Mouse (Mus musculus) MN1 (cell line): ENCODE measurements around the gene Raet1e.
"Not testable (repeated sequence)": the region's sequence is repeated elsewhere in the genome, so short reads cannot be mapped to it uniquely, and the experiment has no call there.

Experiments used
- DNase-seq: peaks from one replicate; pipeline ENCODE4 v3.0.0-alpha.2; 2016; ENCODE audit warnings: low spot score

Gene Raet1e

DNA sequence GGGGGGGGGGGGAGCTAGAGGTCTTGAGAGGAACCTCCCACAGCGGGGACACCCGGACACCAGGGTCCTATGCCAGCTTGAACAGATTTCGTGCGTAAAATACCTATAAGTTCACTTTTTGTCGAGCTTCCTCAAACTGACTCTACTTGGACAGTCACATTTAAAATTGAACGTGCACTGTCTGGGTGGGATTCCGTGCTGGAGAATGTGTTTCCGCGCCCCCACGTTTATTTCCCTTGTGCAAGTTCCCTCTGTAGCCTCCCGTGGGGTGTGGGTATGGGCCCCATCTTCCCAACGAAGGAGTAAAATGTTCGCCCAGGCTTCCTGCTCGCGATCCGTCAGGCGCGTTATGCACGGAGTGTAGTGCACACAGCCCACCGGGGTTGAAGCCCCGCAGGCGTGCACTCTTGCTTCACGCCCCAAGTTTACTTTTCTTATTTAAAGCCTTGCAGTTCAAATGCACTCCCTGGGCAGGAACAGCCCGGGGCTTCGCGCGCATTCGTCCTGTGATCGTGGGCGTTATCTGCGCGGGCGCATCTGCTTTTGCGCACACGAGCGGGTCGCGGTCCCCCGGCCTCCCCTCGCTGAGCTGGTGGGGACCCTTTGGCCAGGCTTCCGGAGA is 115.4 kb downstream of the Raet1e start:
- no peak for DNase-seq

DNA sequence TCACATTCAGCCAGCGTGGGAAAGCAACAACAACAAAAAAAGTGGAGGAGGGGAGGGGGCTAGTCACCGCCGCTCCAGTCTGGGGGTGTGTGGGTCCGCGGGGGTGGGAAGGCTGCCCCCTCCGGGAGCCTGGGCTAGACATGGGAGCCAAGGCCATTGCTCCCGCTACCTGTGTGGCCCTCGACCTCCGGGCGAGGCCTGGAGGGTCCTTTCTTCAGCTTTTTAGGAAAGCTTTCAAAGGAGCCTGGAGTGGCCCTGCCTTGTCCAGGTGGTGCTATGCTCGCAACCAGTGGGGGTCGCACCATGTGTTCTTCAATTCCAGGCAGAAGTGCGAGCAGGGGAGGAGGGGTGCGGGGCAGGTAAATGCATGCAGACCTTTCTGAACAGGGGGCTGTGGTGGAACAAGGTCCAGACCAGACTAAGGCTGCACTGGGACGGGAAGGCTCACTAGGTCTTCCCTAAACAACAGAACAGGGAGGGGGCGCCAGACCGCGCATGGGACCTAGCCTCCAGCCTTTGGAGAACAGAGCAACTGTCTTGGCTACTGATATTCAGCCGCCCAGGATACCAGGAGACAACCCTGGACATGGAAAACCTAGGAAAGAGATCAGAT is 116.2 kb downstream of the Raet1e start:
- DNase-seq: no peak

DNA sequence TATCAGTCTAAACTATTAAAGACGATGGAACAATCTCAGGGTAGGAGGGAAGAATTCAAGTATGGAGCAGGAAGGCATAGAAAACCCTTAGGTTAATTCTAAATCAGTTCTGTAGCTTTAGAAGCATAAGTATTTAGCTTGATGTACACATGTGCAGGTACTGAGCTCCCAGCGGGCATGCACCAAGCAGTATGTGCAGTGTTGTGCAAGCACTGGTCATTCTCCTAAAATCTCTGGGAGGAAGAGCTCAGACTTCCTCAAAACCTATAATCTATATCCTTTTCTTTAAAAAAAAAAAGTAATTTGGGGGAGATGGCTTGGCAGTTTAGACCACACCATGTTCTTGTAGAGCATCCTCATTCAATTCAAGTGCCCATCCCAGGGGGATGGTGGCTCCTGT is 120.1 kb downstream of the Raet1e start:
- not testable (repeated sequence) for DNase-seq

DNA sequence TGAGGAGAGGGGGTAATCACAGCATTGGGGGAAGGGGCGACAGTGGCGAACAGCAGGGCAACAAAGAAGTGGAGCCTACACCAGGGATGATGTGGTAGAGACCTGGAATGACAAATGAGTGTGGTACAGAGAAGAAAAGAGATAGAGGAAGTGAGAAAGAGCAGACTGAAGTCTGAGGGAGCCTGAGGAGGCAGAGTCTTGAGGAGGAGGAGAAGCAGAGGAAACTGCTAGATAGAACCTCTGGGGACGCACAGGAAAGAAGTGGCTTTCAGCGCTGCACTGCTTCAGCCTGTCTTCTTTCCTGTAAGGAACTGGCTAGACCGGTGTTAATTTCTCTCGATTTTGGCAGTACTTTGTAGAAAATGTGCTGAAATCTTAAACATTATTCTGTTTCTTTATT is 124.4 kb downstream of the Raet1e start:
- no peak for DNase-seq

DNA sequence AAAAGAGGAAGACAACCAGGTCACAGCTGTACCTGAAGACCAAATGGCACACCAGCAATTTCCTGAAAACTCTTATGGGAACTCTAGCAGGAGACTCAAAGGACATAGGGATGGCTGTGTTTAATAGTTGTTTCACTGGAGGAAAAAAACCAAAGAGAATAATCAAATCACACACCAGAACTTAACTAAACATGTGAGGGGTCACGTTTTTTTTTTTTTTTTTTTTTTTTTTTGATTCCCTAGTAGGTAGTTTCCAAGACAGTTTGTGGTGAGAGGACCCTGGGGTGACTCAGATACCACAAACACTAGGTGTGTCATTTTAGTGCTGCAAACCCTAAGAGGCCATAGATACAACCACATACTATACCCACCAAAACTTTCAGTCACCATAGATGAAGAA is 137.3 kb downstream of the Raet1e start:
- no peak for DNase-seq

DNA sequence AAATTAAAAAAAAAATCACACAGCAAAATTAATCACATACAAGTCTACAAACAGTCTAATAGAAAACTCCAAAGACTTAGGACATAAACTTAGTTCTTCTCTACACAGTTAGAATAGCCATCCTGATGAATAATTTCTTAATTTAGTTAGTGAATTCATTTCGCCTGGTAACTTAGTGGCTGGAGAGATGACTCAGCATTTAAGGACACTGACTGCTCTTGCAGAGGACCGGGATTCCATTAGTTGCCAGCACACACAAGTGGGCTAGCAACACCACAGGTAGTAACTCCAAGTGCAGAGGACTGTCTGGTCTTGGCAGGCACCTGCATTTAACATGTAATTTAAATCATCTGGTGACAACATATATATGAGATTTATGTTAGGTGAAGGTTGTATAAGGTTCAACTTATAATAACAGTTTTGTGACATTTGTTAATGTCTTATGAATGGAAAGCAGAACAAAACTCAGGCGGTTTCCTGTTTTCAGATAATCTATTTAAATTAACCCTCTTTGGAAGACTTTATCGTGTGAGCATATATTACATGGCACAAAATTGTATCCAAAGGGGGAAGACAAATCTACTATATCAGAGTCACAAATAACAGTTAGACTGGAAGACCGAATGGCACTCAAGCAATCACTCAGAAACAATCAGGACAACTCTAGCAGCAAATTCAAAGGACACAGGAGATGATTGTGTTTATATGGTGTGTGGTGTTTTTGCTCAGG is 138.8 kb downstream of the Raet1e start:
- DNase-seq: no peak

DNA sequence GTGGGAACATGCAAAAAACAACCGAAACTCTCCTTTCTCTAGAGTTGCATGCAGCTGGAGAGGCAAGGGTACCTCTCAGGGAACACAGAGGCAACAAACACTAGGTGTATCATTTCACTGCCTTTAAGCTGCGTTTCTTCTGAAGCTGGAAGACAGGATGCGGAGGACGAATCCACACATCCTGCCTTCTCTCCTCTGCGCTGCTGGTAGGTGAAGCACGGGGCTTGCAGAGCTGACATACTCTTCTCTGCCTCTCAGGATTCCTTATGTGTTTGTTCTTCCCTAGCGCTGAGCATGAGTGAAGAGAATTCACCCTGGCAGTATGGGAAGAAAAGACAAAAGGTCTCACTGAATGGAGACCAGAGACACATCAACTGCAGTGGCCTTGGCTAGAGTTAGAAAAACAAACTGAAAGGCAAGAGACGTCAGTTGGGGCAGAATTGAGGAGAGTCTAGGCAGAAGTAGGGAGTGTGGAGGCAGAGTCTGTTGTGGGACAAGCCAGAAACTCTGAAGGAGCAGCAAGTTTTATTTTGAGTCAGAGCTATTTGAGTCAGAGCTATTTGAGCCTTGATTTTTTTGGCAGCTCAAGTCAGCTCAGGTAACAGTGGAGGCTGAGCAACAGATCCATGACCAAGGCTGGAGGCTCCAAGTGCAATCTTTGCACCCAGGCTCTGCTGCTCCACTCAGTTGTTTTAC is 139.5 kb downstream of the Raet1e start:
- no peak for DNase-seq

DNA sequence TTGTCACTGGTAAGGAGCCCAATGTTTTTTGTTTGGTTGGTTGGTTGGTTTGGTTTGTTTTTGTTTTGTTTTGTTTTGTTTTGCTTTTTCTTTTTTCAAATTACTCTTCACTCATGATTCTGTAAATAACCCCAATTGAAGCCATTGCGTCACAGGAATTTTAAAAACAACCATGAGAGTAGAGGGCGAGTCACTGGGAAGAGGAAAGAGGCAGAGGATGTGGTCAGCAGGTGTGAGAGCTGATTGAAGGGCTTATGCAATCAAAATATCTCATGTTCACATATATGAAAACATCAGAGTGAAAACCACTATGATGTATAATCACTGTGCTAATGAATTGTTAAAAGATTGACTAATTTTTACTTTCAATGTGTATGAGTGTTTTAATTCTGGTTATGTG is 141.0 kb downstream of the Raet1e start:
- DNase-seq: no peak

DNA sequence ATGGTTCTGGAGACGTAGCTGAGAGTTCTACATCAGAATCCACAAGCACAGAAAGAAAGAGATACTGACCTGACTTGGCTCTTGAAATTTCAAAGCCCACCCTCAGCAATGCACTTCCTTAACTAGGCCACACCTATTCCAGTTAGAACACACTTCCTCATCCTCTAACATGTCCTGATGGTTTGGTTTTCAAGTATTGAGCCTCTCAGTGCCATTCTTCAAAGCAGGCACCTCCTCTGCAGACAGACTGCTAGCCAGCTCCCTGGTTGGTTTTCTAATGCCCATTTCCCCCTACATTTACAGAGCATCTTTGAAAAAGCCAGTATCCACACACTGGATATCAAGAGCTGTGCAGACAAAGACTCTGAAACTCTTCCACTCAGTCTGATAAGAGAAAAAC is 143.3 kb downstream of the Raet1e start:
- DNase-seq: no peak

DNA sequence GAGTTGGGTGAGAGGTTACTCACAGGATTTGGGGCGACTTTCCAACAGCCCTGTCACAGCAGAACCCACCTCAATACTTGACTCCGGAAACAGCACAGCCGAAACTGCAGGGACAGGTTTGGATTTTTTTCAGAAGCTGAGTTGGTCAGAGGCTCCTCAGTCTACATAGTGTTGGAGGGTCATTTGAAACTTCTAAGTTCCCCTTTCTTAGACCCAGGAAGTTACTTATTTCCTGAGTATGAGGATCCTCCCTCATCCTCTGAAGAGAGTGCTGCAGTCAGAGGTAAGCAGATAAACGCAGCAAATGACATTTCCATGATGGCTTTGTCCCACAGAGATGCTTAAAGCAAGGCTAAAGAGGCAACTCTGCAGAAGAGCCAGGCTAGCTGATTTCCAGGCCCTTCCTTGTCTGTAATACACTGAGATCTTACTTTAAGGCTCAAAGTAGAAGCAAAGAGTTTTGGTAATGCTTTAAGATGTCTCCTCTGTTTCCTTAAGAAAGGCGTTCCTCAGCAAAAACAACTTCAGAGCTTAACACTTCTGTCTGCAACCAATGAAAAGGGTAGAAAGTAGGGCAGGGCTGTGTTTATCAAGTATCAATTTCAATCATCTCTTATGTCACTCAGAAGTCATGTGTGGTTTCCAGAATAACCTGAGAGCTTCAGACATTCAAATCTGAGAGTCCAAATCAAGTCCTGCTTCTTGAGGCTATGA is 144.1 kb downstream of the Raet1e start:
- DNase-seq: no peak

DNA sequence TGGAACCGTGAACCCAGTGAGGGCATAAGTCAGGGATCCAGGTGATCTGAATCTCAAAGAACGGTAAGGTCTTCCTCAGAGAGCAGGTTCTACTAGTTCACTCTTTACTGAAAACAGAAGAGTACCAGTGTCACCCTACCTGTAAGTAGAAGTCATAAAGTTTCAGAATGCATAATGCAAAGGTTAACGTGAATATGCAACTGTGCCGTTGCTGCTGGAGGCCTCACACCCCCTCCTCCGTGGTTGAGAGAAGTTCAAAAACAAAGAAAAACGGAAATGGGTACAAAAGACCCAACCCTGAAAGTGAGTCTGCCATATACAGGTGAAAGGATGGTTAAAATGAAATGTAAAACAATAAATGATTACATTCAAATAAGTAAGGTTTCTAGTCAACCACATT is 145.4 kb downstream of the Raet1e start:
- DNase-seq: no peak

DNA sequence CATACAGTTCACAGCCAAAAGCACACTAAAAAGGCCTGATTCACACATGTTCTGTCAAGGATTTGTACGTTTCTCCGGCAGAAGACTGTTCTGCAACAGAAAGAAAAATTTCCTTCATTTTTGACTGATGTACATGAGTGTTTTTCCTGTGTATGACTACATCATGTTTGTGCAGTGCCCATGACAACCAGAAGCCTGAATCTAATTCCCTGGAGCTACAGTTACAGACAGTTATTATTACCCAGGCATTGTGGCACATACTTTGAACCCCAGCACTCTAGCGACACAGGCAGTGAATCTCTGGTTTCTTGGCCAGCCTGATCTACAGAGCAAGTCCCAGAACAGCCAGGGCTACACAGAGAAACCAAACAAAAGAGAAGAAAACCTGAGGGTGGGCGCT is 147.4 kb downstream of the Raet1e start:
- no peak for DNase-seq

DNA sequence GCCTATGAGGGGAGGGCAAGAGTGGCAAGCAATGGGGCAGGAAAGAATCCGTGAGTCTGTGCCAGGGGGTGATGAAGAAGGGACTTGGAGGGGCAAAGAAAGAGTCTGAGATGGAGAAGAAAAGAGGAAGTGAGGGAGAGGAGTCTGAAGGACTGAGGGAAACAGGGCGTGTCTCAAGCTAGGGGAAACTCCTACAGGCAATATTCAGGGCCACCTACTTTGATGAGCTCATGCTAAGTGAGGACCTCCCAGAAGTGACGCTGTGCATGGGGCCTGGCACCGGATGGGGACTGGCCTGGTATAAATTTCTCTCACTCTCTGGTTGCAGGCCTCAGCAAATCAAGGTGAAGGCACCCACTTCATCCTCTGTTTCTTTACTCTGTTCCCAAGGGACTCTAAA is 148.1 kb downstream of the Raet1e start:
- no peak for DNase-seq

DNA sequence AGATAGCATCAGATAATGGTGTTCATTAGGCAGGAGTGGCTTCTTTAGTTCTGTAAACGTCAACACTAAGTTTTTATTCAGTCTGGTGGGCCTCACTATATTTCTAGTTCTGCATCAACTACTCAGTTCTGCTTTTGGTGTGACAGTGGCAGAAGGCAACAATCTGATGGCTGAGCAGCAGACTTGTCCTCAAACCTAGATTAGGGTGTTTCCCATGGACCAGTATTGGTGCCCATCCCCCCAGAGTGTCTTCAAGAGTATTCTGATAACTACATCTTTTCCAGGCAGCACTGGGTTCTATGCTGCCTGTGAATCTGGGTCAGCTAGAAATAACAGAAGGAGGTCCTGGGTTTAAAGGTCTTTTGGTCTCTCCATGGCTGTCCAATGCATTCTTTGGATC is 149.9 kb downstream of the Raet1e start:
- no peak for DNase-seq

DNA sequence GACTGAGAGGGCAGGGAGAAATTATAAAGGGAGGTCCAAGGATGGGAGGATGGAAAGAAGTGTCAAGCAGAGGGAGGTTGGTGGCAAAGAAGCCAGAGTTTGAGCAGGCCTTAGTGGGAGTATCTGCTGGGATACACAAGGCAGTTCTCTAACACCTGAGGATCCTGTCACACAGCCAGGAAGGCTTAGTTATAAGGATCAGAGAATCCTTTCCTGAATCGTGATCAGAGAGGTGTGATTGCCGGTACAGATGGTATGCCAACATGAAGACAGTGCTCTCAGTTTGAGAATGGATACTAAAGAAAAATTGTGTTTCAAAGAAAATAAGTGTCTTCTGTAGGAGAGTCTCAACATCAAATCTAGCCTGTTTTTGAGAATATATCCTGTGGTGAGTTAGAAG is 164.5 kb downstream of the Raet1e start:
- DNase-seq: no peak

DNA sequence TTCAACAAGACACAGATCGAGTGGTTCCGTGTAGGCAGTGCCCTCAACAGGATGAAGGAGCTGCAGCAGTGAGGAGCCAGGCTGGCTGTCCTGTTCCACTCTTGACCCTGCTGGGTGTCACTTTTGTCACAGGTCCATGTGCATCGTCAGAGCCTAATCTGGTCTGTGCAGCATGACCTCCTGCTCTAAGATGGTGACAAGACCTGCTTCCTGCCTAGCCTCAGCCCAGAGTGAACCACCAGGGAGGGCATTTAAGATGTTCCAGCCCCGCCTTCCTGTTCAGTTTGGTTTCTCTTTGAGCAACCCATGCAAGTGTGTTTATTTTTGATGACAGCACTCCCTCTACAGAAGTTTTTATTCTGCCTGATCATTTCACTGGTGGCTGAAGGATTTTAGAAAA is 187.4 kb downstream of the Raet1e start:
- DNase-seq: not testable (repeated sequence)

DNA sequence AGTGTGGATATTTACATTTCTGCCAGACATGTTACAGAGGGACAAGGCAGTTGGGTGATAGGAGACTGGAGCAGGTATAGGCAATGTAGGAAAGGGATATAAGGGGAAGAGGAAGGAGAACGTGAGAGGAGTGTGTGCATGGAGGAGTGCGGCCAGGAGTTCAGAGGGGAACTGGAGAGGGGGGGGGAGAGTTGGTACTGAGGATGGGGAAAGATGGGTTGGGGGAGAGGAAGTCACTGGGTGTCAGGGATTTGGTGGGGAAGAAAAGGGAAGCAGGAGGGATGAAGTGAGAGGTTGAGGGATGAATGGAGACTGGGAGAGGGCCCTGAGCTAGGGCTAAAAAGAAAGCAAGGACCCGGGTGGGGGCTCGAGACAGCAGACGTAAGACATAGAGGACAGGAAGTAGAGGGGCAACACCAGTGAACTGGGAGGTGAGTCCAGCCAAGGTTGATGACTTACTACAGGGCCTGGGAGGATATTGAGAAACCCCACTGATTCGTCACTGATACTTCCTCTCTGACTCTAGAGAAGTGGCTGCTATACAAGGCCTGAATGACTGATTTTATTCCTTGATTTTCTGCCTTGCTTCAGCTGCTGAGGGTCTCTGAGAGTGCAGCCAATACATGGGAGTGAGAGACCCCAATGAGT is 195.3 kb downstream of the Raet1e start:
- not testable (repeated sequence) for DNase-seq

DNA sequence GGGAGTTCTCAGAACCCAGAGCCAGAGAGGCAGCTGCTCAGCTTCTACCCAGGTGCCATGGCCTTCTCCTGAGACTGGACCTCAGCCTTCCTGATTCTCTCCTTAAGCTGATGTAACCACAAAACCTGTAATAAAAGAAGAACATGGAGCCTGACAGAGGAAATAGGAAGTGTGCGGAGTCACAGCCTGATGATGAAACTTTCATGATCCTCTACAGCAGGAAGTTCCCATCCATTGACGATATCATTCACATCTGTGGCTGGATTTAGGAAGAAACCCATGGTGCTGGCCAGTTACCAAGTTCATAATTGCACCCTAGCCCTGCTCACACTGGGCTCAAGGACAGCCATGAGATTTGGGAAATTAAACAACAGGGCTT is 195.8 kb downstream of the Raet1e start:
- DNase-seq: not testable (repeated sequence)

DNA sequence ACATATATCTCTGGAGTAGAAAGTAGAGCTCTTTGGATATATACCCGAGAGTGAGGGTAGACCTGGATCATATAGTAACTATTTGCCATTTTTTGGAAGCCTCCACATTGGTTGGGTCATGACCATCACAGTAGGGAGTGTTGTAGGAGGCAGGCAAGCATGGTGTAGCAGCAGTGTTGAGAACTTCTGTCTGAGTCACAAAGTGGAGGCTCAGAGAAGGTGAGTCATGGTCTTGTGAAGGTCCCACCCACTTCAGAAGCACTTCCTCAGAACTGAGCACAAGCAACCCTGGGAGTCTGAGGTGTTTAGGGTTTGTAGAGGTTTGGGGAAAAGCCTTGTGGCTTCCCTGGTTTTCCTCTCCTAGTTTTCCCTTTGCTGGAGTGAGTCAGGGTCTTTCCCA is 199.0 kb downstream of the Raet1e start:
- DNase-seq: not testable (repeated sequence)

DNA sequence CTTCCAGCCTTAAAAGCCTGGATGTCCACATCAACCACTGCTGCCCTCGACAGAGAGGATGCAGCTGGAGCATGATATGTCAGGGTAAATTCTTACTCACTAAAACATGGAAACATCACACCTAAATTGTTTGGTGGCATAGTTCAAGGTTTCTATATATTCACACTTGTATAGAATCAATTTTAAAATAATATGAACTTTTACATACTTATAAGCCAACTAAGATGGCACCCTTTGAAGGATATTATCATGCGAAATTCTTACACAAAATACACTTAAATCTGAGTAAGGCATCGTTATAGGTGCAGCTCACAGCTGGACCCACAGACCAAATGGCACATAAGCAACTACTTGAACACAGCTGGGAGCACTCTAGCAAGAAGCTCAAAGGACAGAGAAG is 201.9 kb downstream of the Raet1e start, which contains the start of gene Raet1d:
Raet1d (plus strand) TSS at position 301 of the 400 bp plus-strand sequence.
- not testable (repeated sequence) for DNase-seq

DNA sequence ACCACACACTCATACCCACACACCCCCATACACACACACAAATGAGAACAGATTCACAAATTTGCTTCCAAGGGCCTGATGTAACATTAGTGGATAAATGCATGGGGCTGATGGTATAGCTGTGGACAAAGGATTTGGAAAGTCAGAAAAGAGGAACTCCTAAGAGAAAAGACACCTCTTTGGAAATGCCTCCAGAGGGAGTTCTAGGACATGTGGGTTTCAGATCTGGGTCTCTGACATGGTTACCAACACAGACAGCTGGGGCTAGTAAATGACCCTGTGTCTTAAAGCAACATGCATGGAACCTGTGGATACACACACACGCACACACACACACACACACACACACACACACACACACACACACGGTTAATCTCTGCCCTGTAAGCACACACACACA is 202.6 kb downstream of the Raet1e start:
- DNase-seq: not testable (repeated sequence)
